Mouse (Mus musculus) kidney, adult 11 months (tissue): ENCODE measurements around the gene Ppil6.

Experiments
- DNase-seq: peaks from one replicate; pipeline ENCODE4 v3.0.0; 2022

Gene Ppil6

DNA sequence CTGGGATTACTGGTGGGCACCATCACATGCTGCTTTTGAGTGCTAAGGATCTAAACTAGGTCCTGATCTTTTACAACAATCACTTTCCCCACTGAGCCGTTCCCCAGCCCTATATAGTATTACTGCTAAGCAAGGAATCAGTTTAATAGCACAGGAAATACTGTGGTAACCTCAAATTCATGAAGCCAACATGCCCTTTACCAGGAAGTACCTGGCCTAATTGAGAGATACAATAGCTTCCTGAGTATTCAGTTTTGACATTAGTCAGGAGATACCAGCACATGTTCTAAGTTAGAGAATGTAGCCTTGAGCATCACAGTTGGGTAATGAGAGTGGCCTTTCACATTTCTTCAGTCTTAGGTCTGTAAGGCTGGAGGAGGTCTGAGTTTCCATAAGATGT, 46.5 kb downstream of the Ppil6 start:
- no peak for DNase-seq

DNA sequence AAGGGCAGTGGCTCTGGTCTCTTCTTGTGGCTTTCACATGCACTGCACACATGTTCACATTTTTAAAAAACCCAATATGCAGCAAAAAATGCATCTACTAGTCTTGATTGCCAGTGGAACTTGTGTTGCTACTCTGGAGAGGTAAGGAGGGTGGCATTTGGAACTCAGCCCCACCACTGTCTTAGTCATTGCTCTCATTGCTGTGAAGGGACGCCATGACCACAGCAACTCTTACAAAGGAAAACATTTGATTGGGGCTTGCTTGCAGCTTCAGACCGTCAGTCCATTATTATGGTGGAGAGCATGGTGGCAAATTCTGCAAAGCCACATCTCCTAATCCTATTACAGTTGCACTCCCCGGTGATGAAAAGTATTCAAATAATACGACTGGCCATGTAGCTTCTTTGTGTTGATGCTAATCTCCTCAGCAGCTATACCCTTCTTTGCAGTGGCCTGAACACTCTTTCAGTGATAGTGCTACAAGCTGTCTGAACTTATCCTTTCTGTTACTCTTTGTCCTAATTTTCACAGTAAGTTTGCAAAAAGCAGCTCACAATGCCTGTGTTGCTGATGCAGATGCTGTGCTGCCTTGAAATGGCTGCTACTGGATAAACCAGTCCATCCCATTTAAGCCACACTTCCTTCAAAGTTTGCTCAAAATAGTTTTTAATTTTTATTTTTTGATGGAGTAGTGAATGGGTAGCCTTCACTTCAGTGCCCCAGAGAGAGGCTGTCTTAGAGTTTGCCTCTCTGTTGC, 47.2 kb downstream of the Ppil6 start:
- no peak for DNase-seq

- no peak for DNase-seq
Observed at GRCm38 (mm10) chr10:41537983-41538330, 47.7 kb downstream of the Ppil6 start.

DNA sequence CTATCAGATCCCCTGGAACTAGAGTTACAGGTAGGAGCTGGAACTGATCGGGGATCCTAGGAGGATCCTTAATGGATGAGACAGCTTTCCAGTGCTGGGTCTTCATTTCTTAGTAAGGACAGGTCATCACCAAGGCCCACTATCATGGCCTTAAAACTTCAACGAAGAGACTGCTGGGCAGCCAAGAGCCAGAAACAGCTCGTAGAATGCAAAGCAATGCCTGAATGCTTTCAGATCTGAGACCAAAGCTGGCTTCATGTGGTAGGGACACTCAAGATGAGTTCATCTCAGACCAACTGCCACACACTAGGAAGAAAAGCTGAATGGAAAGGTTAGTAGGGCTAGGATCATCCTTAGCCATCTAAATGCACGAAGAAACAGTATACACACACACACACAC, 48.7 kb downstream of the Ppil6 start:
- DNase-seq, result no peak

DNA sequence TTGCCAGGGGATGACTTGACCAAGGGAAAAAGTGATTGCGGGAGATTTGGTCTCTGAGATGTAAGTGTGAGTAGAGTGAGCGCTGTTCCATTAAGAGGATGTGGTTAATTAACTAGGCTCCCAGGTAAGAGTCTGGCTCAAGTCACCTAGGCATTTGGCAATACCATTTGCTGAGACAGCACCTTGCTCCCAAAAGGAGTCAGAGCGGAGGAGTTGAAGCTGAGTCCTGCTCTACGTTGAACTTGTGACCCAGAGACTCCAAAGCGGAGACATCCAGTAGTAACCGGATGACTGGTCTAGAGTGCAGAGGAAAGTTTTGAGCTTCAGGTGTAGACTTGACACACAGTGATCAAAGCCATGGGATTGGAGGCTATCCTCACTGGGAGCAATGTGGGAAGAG, 51.8 kb downstream of the Ppil6 start:
- peak; percentile 42 for DNase-seq

- no peak for DNase-seq
Observed at GRCm38 (mm10) chr10:41543439-41543838, 53.2 kb downstream of the Ppil6 start.

DNA sequence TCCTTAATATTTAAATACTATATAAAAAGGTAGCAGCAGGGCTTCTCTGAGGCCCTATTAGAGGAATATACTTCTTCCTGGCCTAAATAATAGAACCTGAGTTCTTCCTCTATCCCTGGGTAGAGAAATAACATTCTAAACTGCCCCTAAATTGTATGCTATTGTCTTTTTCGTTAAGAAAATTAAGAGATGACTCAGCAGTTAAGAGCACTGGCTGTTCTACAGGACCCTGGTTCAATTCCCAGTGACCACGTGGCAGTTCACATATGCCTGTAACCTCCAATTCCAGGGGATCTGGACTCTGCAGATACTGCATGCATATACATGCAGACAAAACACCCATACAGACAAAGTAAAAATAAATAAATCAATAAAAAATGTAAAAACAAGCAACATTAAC, 53.6 kb downstream of the Ppil6 start:
- DNase-seq, result no peak

DNA sequence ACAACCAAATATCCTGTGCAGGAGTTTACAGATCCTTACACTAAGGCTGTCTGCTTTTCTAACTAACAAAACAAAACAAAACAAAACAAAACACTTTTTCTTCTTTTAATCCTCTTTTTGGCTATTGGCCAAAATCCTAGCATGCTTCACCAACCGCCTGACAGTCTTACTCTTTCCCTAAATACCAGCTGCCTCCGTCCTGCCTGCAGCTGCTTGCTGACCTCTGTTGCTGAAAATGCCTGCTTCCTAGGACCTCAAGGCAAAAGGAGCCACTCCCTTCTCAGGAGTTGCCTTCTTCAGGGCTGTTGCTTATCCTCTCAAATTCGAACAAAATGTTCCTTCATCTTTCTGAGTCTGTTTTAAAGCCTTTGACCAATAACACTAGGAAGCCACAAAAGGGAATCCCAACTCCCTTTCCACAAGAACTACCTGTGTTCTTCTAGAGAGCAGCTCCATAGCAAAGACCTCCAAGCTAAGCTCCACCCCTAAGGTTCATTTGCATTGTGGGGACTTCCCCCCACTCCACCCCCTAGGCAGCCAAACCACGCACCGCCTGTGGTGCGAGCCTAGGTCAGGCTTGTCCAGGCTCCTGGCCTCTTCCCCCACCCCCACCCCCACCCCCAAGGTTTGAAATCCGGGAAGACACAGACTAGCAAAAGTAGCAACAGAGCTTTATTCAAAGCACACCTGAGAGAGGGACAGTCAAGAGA, 54.4 kb downstream of the Ppil6 start:
- no peak for DNase-seq

- DNase-seq, result no peak
Observed at GRCm38 (mm10) chr10:41545224-41545755, 55.1 kb downstream of the Ppil6 start.

DNA sequence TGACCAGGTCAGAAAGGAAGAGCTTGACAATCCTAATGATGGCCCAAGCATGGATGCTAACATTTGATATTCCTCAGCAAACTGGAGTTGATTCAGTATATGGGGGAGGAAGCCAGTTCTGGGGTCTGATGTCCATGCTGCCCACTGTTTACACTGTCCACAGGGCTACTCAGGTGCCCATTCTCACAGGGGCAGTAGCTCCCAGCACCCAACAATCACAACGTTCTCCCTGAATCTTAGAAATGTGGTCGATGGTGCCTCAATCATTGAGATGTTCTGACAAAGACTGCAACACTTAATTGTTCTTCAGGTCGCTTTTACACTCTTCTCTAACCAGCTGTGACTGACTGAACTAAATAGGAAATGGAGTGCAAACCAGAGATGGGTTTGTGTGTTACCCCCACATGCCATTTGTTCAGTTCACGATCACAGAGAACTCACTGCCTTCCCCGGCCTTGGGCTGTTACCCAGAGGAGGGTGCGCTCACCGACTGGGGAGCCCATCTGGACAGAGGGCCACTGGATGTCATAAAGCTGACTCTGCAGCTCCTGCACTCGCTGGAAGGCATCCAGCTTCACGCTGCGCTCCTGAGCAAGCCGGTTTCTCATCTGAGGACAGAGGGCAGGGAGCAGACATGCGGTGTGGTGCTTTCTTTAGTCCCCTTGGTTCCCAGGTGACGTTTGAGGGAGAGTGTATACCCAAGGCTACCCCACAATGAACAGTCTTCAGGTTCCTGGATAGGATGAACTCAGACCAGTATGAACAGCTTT, 56.3 kb downstream of the Ppil6 start:
- peak; percentile 78 for DNase-seq

DNA sequence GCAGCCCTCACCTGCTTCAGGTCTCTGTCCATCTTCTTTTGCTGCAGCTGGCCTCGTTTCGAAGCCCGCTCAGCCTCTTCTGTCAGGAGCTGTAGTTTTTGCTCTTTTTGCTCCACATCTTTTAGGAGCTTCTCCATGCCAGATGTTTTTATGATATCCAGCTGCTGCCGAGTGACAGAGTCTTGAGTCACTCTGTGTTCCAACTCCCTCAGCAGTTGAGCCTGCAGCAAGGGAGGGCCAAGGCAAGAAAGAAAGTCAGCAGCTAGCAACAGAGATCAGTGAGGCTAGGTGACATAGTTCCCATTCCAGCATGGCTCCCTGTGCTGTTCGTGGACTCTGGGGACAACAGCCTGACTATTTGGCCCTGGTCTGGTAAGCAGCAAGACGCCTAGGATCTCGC, 60.5 kb downstream of the Ppil6 start:
- no peak for DNase-seq

- no peak for DNase-seq
Observed at GRCm38 (mm10) chr10:41552319-41552718, 62.1 kb downstream of the Ppil6 start.

DNA sequence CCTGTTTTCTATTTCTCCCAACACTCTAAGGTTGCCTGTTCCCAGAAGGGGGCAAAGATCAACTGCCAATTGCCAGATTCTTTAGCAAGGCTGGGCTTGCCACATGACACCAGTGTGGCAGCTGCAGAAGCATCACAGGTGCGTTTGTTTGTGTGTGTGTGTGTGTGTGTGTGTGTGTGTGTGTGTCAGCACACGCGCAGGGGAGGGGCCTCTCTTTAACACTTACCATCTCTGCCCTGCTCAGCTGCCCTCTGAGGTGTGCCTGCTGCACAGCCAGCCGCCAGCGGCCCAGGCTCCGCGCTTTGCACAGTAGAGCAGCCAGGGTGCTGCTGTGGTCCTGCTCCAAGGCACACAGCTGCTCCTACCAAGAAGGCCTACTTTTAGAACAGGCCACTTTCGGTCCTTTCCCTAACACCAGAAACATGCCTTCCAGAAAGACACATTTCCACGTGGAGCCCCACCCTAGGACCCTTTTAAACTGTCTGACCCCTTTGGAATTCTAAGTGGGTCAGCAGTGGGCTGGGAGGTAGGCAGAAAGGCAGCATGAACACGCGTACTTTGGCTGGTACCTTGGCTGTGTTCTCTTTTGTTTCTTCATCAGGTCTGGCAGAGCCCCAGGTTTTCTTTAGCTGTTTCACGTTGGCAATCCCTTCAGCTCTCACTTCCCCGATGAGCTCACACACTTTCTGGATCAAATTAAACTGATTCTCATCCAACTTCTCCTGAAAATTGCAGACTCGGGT, 62.8 kb downstream of the Ppil6 start:
- peak; percentile 83 for DNase-seq

DNA sequence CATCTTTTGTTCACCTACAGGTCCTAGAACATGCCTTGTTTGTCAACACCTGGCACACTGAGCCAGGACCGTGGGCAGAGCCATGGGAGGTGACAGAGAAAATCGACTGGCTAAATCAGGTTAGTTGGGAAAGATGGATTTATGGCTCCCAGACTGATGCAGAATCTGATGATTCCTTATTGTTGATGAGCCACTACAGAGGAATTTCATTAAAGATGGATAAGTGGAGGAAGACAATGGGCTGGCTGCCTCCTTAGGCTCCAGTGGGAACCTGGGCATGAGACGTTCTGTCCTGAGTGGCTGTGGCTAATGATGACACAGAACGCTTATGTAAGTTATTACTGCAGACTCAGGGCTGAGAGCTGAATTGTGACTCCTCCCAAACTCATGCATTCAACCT, 63.5 kb downstream of the Ppil6 start:
- no peak for DNase-seq

DNA sequence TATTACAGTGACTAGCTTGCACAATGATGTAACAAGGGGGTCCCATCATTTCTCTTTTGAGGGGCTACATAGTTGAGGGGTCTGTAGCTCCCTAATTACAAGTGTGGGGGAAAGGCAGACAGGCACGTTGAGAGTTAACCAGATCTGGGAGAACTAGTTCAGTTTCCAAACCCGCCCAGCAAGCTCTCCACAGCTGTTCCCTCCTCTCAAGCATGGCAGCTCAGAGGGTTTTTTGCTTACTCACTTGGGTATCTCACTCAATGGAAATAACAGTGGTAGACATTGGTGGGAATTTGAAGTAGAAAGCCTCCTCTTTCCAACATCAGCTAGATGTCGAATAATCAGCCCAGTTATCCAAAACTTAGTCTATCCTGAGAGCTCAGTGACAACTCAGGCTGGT, 64.8 kb downstream of the Ppil6 start:
- DNase-seq, result no peak

DNA sequence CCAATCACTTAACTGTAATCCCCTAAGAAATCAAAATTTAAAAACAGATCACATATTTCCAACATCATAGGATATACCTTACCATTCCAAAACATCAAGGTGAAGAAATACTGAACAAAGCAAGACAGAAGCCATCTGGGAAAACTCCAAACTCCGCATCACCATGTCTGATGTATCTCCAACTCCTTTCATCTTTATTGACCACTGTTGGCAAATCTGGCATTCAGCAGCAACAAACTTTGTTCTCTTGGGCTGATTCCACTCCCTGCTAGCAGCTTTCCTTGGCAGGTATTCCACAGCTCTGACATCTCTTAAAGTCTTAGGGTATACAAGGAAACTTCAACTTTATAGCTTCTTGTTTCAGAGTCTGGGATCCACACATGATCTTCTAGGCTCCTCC, 68.2 kb downstream of the Ppil6 start:
- DNase-seq, result no peak

DNA sequence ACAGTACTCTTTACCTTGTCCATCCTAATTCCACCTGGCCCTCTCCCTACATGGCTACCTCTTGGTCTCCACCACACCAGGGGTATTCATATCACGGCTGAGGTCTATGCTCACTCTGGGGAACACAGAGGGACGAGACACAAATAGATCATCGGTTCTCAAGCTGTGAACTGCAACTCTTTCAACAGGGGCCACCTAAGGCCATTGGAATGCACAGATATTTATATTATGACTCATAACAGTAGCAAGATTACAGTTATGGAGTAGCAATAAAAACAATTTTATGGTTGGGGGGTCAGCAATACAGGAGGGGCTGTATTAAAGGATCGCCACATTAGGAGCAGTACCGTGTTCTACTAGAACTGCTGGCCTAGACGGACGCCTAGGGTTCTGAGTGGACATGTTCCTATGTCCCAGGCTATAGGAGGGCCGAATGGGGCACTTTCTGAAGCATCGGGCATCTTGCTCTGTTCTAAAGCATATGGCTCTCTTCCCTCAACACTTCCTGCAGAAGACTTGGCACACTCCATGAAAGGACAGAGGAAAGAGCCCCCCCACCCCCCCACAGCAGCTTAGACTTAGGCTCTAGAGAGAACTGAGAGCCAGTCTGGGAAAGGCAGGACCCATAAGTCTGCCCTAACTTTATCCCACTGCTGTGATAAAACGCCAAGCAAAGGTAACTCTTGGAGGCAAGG, 71.6 kb downstream of the Ppil6 start:
- no peak for DNase-seq
